Mouse (Mus musculus): ENCODE data around the gene Ngdn. TPM values are rescaled to one million over a fixed set of nuclear protein-coding genes. Genes with fewer than 3 reads are reported as not detected.

The Ngdn gene
- total and polyA plus RNA-seq, 3 experiments: 75.4 to 111 (median 77.9) TPM

- Histone ChIP-seq H3K9me3 (replicated peaks; ENCODE audit: low read length) (peaks cover 6% of the 10 kb centered on the region), H3K27me3 (replicated peaks) (peaks cover 63% of the 10 kb centered on the region), H3K9ac (ENCODE audit: insufficient read depth, low read depth) (no peak overlapping the region), H3K4me1 (ENCODE audit: control insufficient read depth in 1 of 2, insufficient read depth in 2 of 2) (no peaks in the 10 kb centered on the region), H3K4me2 (ENCODE audit: insufficient read depth, low read depth, poor library complexity, severe bottlenecking) (no peak overlapping the region), H3K36me3 (replicated peaks in 1 of 2; ENCODE audit: control insufficient read depth in 1 of 2, insufficient read depth in 1 of 2, low read length in 1 of 2) (no peaks in the 10 kb centered on the region), H3K27ac (ENCODE audit: insufficient read depth, low read depth) (no peak overlapping the region), H3K4me3 (replicated peaks in 1 of 3; ENCODE audit: low read depth in 2 of 3, low read length in 2 of 3, poor library complexity in 1 of 3) (no peak overlapping the region), H3K79me2 (replicated peaks; ENCODE audit: control insufficient read depth, extremely low read depth, insufficient read depth, poor library complexity, severe bottlenecking) (no peaks in the 10 kb centered on the region)
- no peak for DNase-seq (ENCODE audit: extremely low read depth)
- dilution Hi-C loops (cut with MboI; ENCODE audit: extremely low pct_ligation_motif_present, extremely low pct_unique_long_range_greater_than_20kb, low sequenced_read_pairs) (no loop called here), in situ Hi-C loops (cut with MboI; ENCODE audit: low pct_ligation_motif_present, low pct_unique_long_range_greater_than_20kb, low sequenced_read_pairs) (no loop called here)
- no peak for TF ChIP-seq ZC3H11A (IDR thresholded peaks at IDR 0.05; ENCODE audit: low read depth, low read length)
Measured at GRCm38 (mm10) chr14:55000814-55001213, 14.4 kb upstream of the Ngdn start.

DNA sequence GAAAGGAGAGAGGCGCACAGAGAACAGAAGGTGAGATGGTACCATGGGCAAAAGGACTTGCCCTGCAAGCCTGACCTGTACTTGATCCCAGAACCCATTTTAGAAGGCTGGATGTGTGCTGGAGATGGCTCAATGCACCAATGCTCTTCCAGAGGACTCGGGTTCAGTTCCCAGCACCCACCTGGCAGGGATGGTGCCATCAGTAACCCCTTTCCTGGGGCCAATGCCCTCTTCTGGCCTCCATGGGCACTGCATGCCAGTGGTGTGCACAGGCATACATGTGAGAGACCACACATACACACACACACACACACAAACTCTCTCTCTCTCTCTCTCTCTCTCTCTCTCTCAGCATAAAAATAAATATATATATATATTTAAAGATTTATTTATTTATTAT, 13.8 kb upstream of the Ngdn start:
- in situ Hi-C loops (cut with MboI; ENCODE audit: low pct_ligation_motif_present, low pct_unique_long_range_greater_than_20kb, low sequenced_read_pairs) (no loop called here), dilution Hi-C loops (cut with MboI; ENCODE audit: extremely low pct_ligation_motif_present, extremely low pct_unique_long_range_greater_than_20kb, low sequenced_read_pairs) (no loop called here)
- H3K4me1 ChIP-seq (ENCODE audit: control insufficient read depth in 1 of 2, insufficient read depth in 2 of 2): no peaks in the 10 kb centered on the region
- H3K9me3 ChIP-seq (replicated peaks; ENCODE audit: low read length): peaks cover 6% of the 10 kb centered on the region
- no peaks in the 10 kb centered on the region for H3K36me3 ChIP-seq (replicated peaks in 1 of 2; ENCODE audit: control insufficient read depth in 1 of 2, insufficient read depth in 1 of 2, low read length in 1 of 2)
- no peak overlapping the region for H3K9ac ChIP-seq (ENCODE audit: insufficient read depth, low read depth)
- peak in 1 of 2 experiments; percentile 12; a peak in 1 of 4 replicates for TF ChIP-seq CTCF (conservative IDR thresholded peaks at IDR 0.05 in 1 of 2, IDR thresholded peaks at IDR 0.05 in 1 of 2; ENCODE audit: low read depth in 2 of 2, low read length in 2 of 2)
- TF ChIP-seq ZMIZ1 (IDR thresholded peaks at IDR 0.05; ENCODE audit: low read depth, low read length): no peak
- H3K4me3 ChIP-seq (replicated peaks in 1 of 3; ENCODE audit: low read depth in 2 of 3, low read length in 2 of 3, poor library complexity in 1 of 3): no peak overlapping the region
- H3K27me3 ChIP-seq (replicated peaks): peaks cover 61% of the 10 kb centered on the region
- H3K27ac ChIP-seq (ENCODE audit: insufficient read depth, low read depth): no peak overlapping the region
- no peak overlapping the region for H3K4me2 ChIP-seq (ENCODE audit: insufficient read depth, low read depth, poor library complexity, severe bottlenecking)
- DNase-seq (ENCODE audit: extremely low read depth): no peak
- H3K79me2 ChIP-seq (replicated peaks; ENCODE audit: control insufficient read depth, extremely low read depth, insufficient read depth, poor library complexity, severe bottlenecking): no peaks in the 10 kb centered on the region

DNA sequence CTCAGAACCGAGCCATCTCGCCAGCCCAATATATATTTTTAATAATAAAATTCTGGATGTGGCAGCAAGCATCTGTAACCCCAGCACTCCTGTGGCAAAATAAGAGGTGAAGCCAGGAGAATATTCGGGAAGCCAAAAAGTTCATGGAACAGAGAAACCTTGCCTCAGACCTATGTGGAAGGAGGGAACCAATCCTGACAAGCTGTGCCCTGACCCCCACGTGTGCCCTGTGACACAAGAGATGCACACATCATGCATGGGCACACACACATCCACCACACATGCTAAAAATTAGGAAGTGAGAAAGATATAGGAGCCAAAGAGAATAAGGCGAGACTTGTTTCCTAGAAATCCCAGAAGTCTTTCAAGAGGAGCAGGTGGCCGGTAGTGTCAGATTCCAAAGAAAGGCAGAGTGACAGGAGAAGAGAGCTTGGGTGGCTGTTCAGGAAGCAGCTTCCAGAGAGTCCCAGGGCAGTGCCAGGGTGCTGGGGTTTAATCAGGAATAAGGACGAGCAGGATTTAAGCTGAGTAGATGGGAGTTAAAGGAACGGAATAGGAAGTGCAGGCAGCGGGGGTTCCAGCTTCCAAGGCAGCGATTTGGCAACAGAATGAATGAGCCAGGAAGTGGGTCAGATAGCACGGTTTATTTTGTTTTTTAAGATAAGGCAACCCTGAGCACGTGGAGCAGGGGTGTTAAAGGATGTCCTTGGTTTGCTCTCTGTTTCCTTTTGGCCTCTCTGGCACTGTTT, 13.1 kb upstream of the Ngdn start:
- H3K4me3 ChIP-seq (replicated peaks in 1 of 3; ENCODE audit: low read depth in 2 of 3, low read length in 2 of 3, poor library complexity in 1 of 3): no peak overlapping the region
- H3K4me2 ChIP-seq (ENCODE audit: insufficient read depth, low read depth, poor library complexity, severe bottlenecking): no peak overlapping the region

GRCm38 (mm10) chr14:55002687-55003120, 12.6 kb upstream of the Ngdn start:
- no peak overlapping the region for H3K4me2 ChIP-seq (ENCODE audit: insufficient read depth, low read depth, poor library complexity, severe bottlenecking)
- H3K79me2 ChIP-seq (replicated peaks; ENCODE audit: control insufficient read depth, extremely low read depth, insufficient read depth, poor library complexity, severe bottlenecking): no peaks in the 10 kb centered on the region
- dilution Hi-C loops (cut with MboI; ENCODE audit: extremely low pct_ligation_motif_present, extremely low pct_unique_long_range_greater_than_20kb, low sequenced_read_pairs) (no loop called here), in situ Hi-C loops (cut with MboI; ENCODE audit: low pct_ligation_motif_present, low pct_unique_long_range_greater_than_20kb, low sequenced_read_pairs) (no loop called here)
- no peak overlapping the region for H3K4me3 ChIP-seq (replicated peaks in 1 of 3; ENCODE audit: low read depth in 2 of 3, low read length in 2 of 3, poor library complexity in 1 of 3)
- H3K9me3 ChIP-seq (replicated peaks; ENCODE audit: low read length): peaks cover 6% of the 10 kb centered on the region
- H3K36me3 ChIP-seq (replicated peaks in 1 of 2; ENCODE audit: control insufficient read depth in 1 of 2, insufficient read depth in 1 of 2, low read length in 1 of 2): no peaks in the 10 kb centered on the region
- DNase-seq (ENCODE audit: extremely low read depth): no peak
- peaks cover 58% of the 10 kb centered on the region for H3K27me3 ChIP-seq (replicated peaks)
- no peak overlapping the region for H3K9ac ChIP-seq (ENCODE audit: insufficient read depth, low read depth)
- H3K4me1 ChIP-seq (ENCODE audit: control insufficient read depth in 1 of 2, insufficient read depth in 2 of 2): no peaks in the 10 kb centered on the region
- no peak overlapping the region for H3K27ac ChIP-seq (ENCODE audit: insufficient read depth, low read depth)
- TF ChIP-seq ELF1 (IDR thresholded peaks at IDR 0.05; ENCODE audit: low read depth, low read length) (no peak), ETS1 (conservative IDR thresholded peaks at IDR 0.05; ENCODE audit: low read depth, low read length) (no peak), GABPA (IDR thresholded peaks at IDR 0.05; ENCODE audit: insufficient replicate concordance, low read depth, low read length) (no peak), UBTF (IDR thresholded peaks at IDR 0.05; ENCODE audit: low read depth, low read length) (no peak), CHD1 (IDR thresholded peaks at IDR 0.05; ENCODE audit: low read depth, low read length) (no peak), TCF12 (IDR thresholded peaks at IDR 0.05; ENCODE audit: low read depth, low read length) (no peak), ZC3H11A (IDR thresholded peaks at IDR 0.05; ENCODE audit: low read depth, low read length) (no peak), IRF4 (IDR thresholded peaks at IDR 0.05; ENCODE audit: low read depth, low read length) (no peak), ZNF384 (IDR thresholded peaks at IDR 0.05; ENCODE audit: low read depth, low read length) (no peak), POLR2A (IDR thresholded peaks at IDR 0.05; ENCODE audit: low read depth, low read length) (no peak), KAT2A (IDR thresholded peaks at IDR 0.05; ENCODE audit: insufficient replicate concordance, low read length) (no peak), BHLHE40 (IDR thresholded peaks at IDR 0.05; ENCODE audit: low read depth, low read length) (no peak), CHD2 (IDR thresholded peaks at IDR 0.05; ENCODE audit: low read length) (no peak), HCFC1 (IDR thresholded peaks at IDR 0.05; ENCODE audit: low read depth, low read length) (no peak), USF1 (IDR thresholded peaks at IDR 0.05; ENCODE audit: low read depth, low read length) (no peak)

More for the DNA sequence above, 13.1 kb upstream of the Ngdn start:
- in situ Hi-C loops (cut with MboI; ENCODE audit: low pct_ligation_motif_present, low pct_unique_long_range_greater_than_20kb, low sequenced_read_pairs): no loop called here
- DNase-seq (ENCODE audit: extremely low read depth): no peak
- no peaks in the 10 kb centered on the region for H3K36me3 ChIP-seq (replicated peaks in 1 of 2; ENCODE audit: control insufficient read depth in 1 of 2, insufficient read depth in 1 of 2, low read length in 1 of 2)
- dilution Hi-C loops (cut with MboI; ENCODE audit: extremely low pct_ligation_motif_present, extremely low pct_unique_long_range_greater_than_20kb, low sequenced_read_pairs): no loop called here
- H3K27me3 ChIP-seq (replicated peaks): peaks cover 59% of the 10 kb centered on the region
- peaks cover 6% of the 10 kb centered on the region for H3K9me3 ChIP-seq (replicated peaks; ENCODE audit: low read length)
- no peaks in the 10 kb centered on the region for H3K4me1 ChIP-seq (ENCODE audit: control insufficient read depth in 1 of 2, insufficient read depth in 2 of 2)
- no peak overlapping the region for H3K9ac ChIP-seq (ENCODE audit: insufficient read depth, low read depth)
- no peaks in the 10 kb centered on the region for H3K79me2 ChIP-seq (replicated peaks; ENCODE audit: control insufficient read depth, extremely low read depth, insufficient read depth, poor library complexity, severe bottlenecking)
- TF ChIP-seq USF1 (IDR thresholded peaks at IDR 0.05; ENCODE audit: low read depth, low read length): no peak
- no peak for TF ChIP-seq MAZ (IDR thresholded peaks at IDR 0.05; ENCODE audit: low read depth, low read length)
- TF ChIP-seq ETS1 (conservative IDR thresholded peaks at IDR 0.05; ENCODE audit: low read depth, low read length): no peak
- TF ChIP-seq CHD2 (IDR thresholded peaks at IDR 0.05; ENCODE audit: low read length): no peak
- TF ChIP-seq MAX (IDR thresholded peaks at IDR 0.05; ENCODE audit: low read length): no peak
- no peak for TF ChIP-seq MYC (IDR thresholded peaks at IDR 0.05; ENCODE audit: low read depth, low read length)
- H3K27ac ChIP-seq (ENCODE audit: insufficient read depth, low read depth): no peak overlapping the region

All from CH12.LX (cell line).